Mouse (Mus musculus): ENCODE data around the gene Pet100.

Pet100 gene

DNA sequence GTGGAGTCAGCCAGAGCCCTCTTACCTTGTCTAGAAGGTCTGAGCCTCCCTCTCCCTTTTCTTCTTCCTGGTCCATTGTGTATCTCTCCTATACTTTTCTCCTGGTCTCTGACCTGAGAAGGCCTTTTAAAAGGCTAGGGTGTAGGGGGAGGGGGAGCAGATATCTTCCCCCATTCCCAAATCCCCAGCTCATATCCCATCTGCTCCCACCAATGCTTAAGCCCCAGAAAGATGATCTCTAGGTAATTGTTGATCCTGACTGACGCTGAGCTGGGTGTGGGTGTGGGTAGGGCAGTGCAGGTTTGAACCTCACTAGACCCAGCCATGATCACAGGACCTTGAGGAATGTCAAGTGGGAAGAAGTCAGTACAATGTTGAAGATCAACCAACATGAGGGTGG lies 4.1 kb downstream of the Pet100 start, which contains the start of gene Pcp2:
Gene Pcp2 (minus strand): TSS at position 101 of the 400 bp plus-strand sequence.
- no peak for DNase-seq (ENCODE audit: low read depth, low spot score)

GRCm38 (mm10) chr8:3626971-3627370 lies 5.6 kb downstream of the Pet100 start:
- DNase-seq (ENCODE audit: low read depth, low spot score), result no peak

GRCm38 (mm10) chr8:3628014-3628413 lies 6.7 kb downstream of the Pet100 start:
- peak; percentile 24 for DNase-seq (ENCODE audit: low read depth, low spot score)

DNA sequence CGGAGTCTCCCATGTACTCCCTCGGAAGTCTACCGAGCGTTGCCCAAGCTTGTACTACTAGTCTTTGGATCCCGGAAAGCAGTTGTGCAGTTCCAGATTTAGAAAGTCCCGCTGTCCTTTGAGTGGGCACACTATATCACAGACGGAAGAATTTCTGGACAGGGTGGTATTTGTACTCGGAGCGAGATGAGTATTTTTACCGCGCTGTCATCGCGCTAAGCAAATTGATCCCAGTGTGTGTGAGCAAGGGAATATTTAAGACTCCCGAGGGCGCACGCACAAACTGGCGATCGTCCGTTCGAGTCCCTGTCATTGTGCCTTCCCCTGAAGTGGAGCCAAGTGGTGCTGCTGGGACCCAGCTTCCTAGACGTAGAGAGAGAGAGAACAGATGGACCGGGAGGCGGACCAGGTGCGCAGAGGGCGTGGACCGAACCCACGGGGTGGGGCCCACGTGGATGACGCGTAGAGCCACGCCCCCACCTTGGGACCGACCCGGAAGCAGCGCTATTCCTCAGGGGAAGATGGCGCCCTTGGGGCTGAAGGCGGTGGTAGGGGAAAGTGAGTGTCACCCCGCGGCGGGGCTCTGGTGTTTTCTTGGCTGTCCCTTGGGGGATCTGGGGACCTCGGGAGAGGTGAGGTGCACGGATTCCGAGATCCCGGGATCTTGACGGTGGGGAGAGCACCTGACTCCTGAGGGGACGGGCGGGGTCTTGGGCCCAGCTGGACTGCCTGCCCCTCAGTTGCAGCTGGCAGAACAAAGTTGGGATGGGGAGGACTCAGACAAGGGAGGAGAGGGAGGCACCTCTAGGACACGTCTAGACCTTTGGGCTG lies 9.5 kb downstream of the Pet100 start, which contains the start of gene Stxbp2:
Gene Stxbp2 (plus strand): TSS at position 309 of the 831 bp plus-strand sequence.
- peak; percentile 68 for DNase-seq (ENCODE audit: low read depth, low spot score)

DNA sequence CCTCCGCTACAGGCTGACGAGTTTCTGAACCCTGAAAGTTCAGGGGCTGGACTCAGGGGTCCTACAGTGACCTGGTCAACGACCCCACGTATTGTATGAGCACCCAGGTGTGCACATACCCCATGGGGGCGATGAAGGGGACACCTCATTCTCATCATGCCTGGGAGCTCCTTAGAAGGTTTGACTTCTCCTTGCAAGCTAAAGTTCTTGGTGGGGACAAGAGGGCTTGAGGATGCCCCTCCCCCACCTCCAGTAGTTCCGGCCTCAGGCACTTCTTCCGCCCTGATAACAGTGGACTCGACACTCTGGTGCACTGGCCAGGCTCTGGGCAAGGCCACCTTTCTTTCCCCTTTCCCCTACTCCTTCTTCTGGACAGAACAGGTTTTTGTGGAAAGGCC lies 10.1 kb downstream of the Pet100 start:
- DNase-seq (ENCODE audit: low read depth, low spot score), result no peak

DNA sequence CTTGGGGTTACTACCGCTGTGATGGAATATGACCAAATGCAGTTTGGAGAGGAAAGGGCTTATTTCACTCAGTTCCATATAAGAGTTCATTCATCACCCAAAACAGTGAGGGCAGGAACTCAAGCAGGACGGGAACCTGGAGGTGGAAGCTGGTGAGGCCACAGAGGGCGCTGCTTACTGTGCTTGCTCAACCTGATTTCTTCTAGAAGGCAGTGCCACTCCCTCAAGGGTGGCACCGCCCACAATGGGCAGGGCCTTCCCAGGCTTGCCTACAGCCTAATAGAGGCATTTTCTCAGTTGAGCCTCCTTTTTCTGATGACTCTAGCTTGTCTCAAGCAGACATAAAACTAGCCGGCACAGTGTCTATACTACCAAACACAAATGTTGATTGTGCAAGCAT lies 24.5 kb downstream of the Pet100 start:
- DNase-seq (ENCODE audit: low read depth, low spot score), result no peak

DNA sequence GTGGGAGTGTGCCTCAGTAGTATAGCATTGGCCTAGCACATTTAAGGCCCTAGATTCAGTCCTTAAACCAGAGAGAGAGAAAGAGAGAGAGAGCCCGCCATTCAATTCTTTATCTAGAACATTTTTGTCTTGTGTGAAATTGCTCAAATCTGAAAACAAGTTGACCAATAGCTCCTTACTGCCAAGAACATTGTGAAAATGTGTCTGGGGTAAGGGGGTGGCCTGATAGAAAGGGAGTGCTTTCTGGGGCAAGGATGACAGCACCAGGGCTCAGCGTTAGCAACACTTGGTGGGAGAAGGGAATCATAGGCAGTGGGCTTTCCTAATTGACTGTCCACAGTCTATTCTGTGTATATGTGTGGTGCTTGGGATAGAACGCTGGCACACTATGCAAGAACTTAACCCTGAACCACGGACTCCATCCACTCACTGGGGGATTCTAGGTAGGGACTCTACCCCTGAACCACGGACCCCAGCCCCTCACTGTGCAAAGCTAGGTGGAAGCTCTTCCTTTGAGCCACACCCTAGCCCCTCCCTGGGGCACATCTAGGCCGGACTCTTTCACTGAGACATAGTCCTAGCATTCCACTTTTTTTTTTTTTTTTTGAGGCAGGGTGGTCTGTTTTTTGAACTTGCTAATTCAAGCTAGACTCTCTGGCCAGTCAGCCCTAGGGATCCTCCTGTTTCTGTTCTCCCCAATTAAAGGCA lies 25.6 kb downstream of the Pet100 start:
- no peak for DNase-seq (ENCODE audit: low read depth, low spot score)

DNA sequence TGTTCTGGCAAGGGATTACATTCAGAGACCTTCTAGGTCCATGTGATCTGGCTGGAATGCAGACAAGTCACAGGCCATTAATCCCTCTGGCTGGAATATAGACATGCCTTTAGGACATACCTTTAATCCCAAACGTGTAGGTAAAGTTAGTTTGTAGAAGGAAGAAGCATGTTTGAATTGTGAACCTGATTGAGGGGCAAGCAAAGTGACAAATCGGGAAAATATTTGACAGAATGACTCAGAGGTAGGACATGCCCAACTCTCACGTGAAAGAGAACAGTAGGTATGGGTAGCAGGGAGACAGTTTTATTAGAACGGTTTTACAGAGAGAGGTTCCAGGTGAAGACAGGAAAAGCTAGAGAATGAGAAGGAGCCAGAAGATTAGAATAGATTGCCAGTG lies 26.2 kb downstream of the Pet100 start:
- DNase-seq (ENCODE audit: low read depth, low spot score), result no peak

GRCm38 (mm10) chr8:3648268-3648667 lies 26.9 kb downstream of the Pet100 start:
- no peak for DNase-seq (ENCODE audit: low read depth, low spot score)

GRCm38 (mm10) chr8:3648990-3649389 lies 27.6 kb downstream of the Pet100 start:
- peak; percentile 28 for DNase-seq (ENCODE audit: low read depth, low spot score)

- DNase-seq (ENCODE audit: low read depth, low spot score), result no peak
Measured at GRCm38 (mm10) chr8:3652845-3653244, 31.5 kb downstream of the Pet100 start.

- no peak for DNase-seq (ENCODE audit: low read depth, low spot score)
Measured at GRCm38 (mm10) chr8:3654726-3655508, 33.6 kb downstream of the Pet100 start.

DNA sequence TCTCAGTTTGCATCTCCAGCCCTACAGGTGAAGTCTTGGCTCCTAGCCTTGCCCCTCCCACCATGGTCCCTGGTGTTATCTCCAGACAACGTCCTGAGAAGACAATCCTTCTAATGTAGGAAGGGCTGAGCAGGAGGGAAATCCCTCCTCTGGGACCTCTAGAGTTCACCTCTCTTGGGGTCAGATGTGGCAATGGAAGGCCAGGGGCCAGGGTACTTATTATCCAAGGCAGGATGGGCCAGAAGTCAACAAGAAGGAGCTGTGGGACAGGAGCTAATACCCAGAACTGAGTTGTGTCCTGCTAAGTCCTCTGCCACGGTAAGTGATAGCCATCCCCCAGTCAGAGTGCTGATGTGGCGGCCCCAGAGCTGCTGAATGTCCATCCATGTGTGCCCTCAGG lies 34.2 kb downstream of the Pet100 start, which contains the start of gene Retn:
Gene Retn (plus strand): TSS at position 245 of the 400 bp plus-strand sequence.
- DNase-seq (ENCODE audit: low read depth, low spot score), result no peak

GRCm38 (mm10) chr8:3656725-3657381 lies 35.5 kb downstream of the Pet100 start:
- DNase-seq (ENCODE audit: low read depth, low spot score), result peak; percentile 17

DNA sequence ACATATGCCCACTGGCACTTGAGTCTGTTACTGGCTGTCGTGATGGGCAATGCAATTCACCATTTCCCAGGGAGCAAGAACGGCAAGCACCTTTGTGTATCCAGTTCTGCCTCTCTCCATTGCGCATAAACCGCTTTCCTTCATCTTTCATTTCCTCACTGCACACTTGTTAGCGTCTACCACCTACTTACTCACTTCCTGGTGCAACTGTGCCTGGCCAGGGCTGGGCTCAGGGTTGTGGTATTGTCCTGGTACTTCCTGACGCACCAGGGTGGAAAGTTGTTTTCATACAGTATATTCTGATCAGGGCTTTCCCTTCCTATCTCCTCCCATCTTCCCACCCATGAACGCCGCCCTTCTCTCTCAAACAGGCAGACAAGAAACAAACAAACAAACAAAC lies 39.5 kb downstream of the Pet100 start:
- DNase-seq (ENCODE audit: low read depth, low spot score), result no peak

DNA sequence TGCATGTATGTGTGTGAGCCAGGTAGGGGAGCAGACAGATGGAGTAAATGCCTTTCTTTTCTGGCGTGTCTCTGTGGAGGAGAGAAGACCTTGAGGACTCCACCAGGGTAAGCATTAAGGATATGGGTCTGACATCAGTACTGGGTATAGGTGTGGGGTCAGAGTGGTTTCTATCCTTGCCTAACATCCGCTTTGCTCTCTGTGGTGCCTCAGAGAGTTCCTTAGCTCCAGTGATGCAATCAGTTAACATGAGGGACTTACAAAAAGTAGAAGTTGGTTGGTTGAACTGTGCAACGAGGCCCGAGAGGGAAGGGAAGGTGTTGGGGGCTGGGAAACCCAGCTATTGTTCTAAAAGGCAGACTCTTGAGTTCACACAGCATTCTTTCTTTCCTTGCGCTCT lies 43.1 kb downstream of the Pet100 start:
- no peak for DNase-seq (ENCODE audit: low read depth, low spot score)

GRCm38 (mm10) chr8:3665507-3665906 lies 44.2 kb downstream of the Pet100 start, which contains the start of gene Mcemp1:
Gene Mcemp1, plus strand, starts transcription at chr8:3665754.
- no peak for DNase-seq (ENCODE audit: low read depth, low spot score)

DNA sequence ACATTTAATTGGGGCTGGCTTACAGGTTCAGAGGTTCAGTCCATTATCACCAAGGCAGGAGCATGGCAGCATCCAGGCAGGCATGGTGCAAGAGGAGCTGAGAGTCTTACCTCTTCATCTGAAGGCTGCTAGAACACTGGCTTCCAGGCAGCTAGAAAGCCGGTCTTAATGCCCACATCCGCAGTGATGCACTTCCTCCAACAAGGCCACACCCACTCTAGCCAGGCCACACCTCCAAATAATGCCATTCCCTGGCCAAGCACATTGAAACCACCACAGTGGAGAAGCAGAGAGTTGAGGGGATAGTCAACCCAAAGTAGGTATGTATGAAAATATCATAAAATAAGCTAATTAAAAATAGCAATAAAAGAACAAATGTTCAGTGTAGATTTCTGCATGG lies 49.0 kb downstream of the Pet100 start:
- no peak for DNase-seq (ENCODE audit: low read depth, low spot score)

- peak; percentile 86 for DNase-seq (ENCODE audit: low read depth, low spot score)
Measured at GRCm38 (mm10) chr8:3671980-3672491, 50.7 kb downstream of the Pet100 start, which contains the start of gene Fcor. Gene Fcor, minus strand, starts transcription at chr8:3672362.

DNA sequence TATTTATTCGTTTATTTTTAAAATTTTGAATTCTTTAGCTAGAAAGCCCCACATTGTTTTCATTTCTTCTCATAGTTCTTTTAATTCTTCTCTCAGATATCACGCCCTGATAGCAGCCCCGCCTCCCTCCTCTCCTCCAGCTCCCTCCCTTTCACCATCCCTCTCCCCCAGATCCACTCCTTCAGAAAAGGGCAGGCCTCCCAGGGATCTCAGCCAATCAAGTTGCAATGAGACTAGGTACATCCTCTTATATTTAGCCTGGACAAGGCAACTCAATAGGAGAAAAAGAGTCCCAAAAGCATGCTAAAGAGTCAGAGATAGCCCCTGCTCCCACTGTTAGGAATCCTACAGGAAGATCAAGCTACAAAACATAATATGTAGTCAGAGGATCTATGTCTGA lies 53.3 kb downstream of the Pet100 start:
- no peak for DNase-seq (ENCODE audit: low read depth, low spot score)

Measured in mesoderm, embryonic 11.5 days (tissue).